11 mouse cellular contexts compared by ENCODE assay signal in genomic region chr14:120806553-120806893, GRCm38 (mm10).
A peak's percentile ranks its signal among the peaks of the same experiment; 100 is the strongest.
DNase-seq lines count a peak whose midpoint lies in the region; ATAC-seq and TF ChIP-seq lines count a peak whose summit lies in the region.
"Had no signal": no experiment of that assay in that cellular context is flagged by ENCODE, and none has a peak within 500 bp of the region (broad histone marks: within the 10 kb centered on the region; RNA-seq: fewer than 3 reads in every experiment).

No protein-coding gene starts in this region.

- no peaks in the 10 kb centered on the region for H3K27me3 ChIP-seq in hindbrain, embryonic 14.5 days (ENCODE audit: control insufficient read depth, insufficient read depth, low read length)
- H3K27me3 ChIP-seq in hindbrain, embryonic 10.5 days (ENCODE audit: insufficient read depth, poor library complexity, severe bottlenecking), result no peaks in the 10 kb centered on the region
- H3K27me3 ChIP-seq in E14TG2a.4 (ENCODE audit: insufficient read depth, low read length), result no peaks in the 10 kb centered on the region
- H3K27me3 ChIP-seq in heart, postnatal 0 days (ENCODE audit: control insufficient read depth, insufficient read depth, low read length), result no peaks in the 10 kb centered on the region
- H3K27me3 ChIP-seq in liver, embryonic 12.5 days (replicated peaks), result peaks cover 6% of the 10 kb centered on the region; the same call in 1 of the 2 replicates
- H3K27me3 ChIP-seq: CH12.LX; forebrain, embryonic 12.5 days had no signal

- no peak for TF ChIP-seq CTCF in E14TG2a.4 (conservative IDR thresholded peaks at IDR 0.05; ENCODE audit: low read length)
- TF ChIP-seq CTCF in heart, postnatal 0 days (IDR thresholded peaks at IDR 0.05; ENCODE audit: low read depth), result no peak

- peak; percentile 53; the same call in 1 of the 2 replicates for ATAC-seq in hindbrain, embryonic 14.5 days (ENCODE audit: low FRiP score)
- ATAC-seq in heart, postnatal 0 days (ENCODE audit: insufficient read depth, low read depth), result peak; percentile 62
- ATAC-seq in liver, embryonic 12.5 days, result peak; percentile 15; the same call in 1 of the 2 replicates
- ATAC-seq: activated CD4-positive, CD25-positive, alpha-beta regulatory T cell, adult 4 months had no signal

- no peaks in the 10 kb centered on the region for H3K36me3 ChIP-seq in hindbrain, embryonic 14.5 days (replicated peaks; ENCODE audit: control insufficient read depth, insufficient read depth)
- no peaks in the 10 kb centered on the region for H3K36me3 ChIP-seq in hindbrain, embryonic 10.5 days
- no peaks in the 10 kb centered on the region for H3K36me3 ChIP-seq in E14TG2a.4 (ENCODE audit: insufficient read depth, low read length)
- H3K36me3 ChIP-seq in heart, postnatal 0 days (replicated peaks; ENCODE audit: control insufficient read depth, insufficient read depth, low read length), result no peaks in the 10 kb centered on the region
- no peaks in the 10 kb centered on the region for H3K36me3 ChIP-seq in liver, embryonic 12.5 days
- H3K36me3 ChIP-seq: forebrain, embryonic 12.5 days had no signal

- intact Hi-C loops in gastrocnemius, postnatal 14 days (cut with DNase I; ENCODE audit: low total_unique reads), result no loop called here

- no peak for TF ChIP-seq EP300 in heart, postnatal 0 days (IDR thresholded peaks at IDR 0.05; ENCODE audit: low read depth)

- no peak overlapping the region for H3K27ac ChIP-seq in hindbrain, embryonic 14.5 days
- H3K27ac ChIP-seq in hindbrain, embryonic 10.5 days, result no peak overlapping the region
- H3K27ac ChIP-seq in heart, postnatal 0 days (ENCODE audit: low read depth), result no peak overlapping the region
- no peak overlapping the region for H3K27ac ChIP-seq in liver, embryonic 12.5 days
- H3K27ac ChIP-seq: forebrain, embryonic 12.5 days had no signal

- no peak overlapping the region for H3K4me3 ChIP-seq in hindbrain, embryonic 14.5 days (replicated peaks; ENCODE audit: low read length)
- no peak overlapping the region for H3K4me3 ChIP-seq in hindbrain, embryonic 10.5 days
- H3K4me3 ChIP-seq in E14TG2a.4 (replicated peaks; ENCODE audit: low read length), result peak overlapping the region; percentile 66
- no peak overlapping the region for H3K4me3 ChIP-seq in heart, postnatal 0 days (ENCODE audit: low read depth, low read length)
- H3K4me3 ChIP-seq in liver, embryonic 12.5 days, result no peak overlapping the region
- H3K4me3 ChIP-seq: forebrain, embryonic 12.5 days had no signal

- WGBS in hindbrain, embryonic 14.5 days, result 36% methylated on average over 3 of the region's 10 CpGs
- WGBS in hindbrain, embryonic 10.5 days, result 50% methylated on average over 9 of the region's 10 CpGs
- 19% methylated on average over 3 of the region's 10 CpGs for WGBS in heart, postnatal 0 days
- 63% methylated on average over 5 of the region's 10 CpGs for WGBS in liver, embryonic 12.5 days (ENCODE audit: insufficient replicate concordance)

- H3K4me2 ChIP-seq in hindbrain, embryonic 14.5 days (replicated peaks), result no peak overlapping the region
- H3K4me2 ChIP-seq in heart, postnatal 0 days (ENCODE audit: low read depth, low read length), result no peak overlapping the region
- H3K4me2 ChIP-seq in liver, embryonic 12.5 days, result no peak overlapping the region
- H3K4me2 ChIP-seq: forebrain, embryonic 12.5 days had no signal

- no peak overlapping the region for H3K9ac ChIP-seq in hindbrain, embryonic 14.5 days
- no peak overlapping the region for H3K9ac ChIP-seq in heart, postnatal 0 days (replicated peaks; ENCODE audit: low read depth, low read length)
- no peak overlapping the region for H3K9ac ChIP-seq in liver, embryonic 12.5 days
- H3K9ac ChIP-seq: forebrain, embryonic 12.5 days had no signal

- H3K4me1 ChIP-seq in hindbrain, embryonic 14.5 days (replicated peaks; ENCODE audit: control insufficient read depth, insufficient read depth, low read length), result peaks cover 7% of the 10 kb centered on the region; the same call in 1 of the 2 replicates
- peaks cover 19% of the 10 kb centered on the region for H3K4me1 ChIP-seq in hindbrain, embryonic 10.5 days (replicated peaks)
- H3K4me1 ChIP-seq in E14TG2a.4 (replicated peaks; ENCODE audit: low read depth, low read length), result peaks cover 47% of the 10 kb centered on the region
- no peaks in the 10 kb centered on the region for H3K4me1 ChIP-seq in heart, postnatal 0 days (ENCODE audit: control insufficient read depth, insufficient read depth)
- no peaks in the 10 kb centered on the region for H3K4me1 ChIP-seq in liver, embryonic 12.5 days

- DNase-seq in hindbrain, embryonic 14.5 days (ENCODE audit: low spot score), result no peak
- DNase-seq in hindbrain, embryonic 10.5 days (ENCODE audit: low spot score), result no peak
- no peak for DNase-seq in heart, postnatal 0 days (ENCODE audit: low spot score)
- DNase-seq in left cerebral cortex, adult 9 months (ENCODE audit: low spot score in 2 of 2), result no peak
- DNase-seq in gastrocnemius, postnatal 14 days, result no peak
- no peak for DNase-seq in adrenal gland, postnatal 25 days

- no peaks in the 10 kb centered on the region for H3K9me3 ChIP-seq in hindbrain, embryonic 14.5 days (ENCODE audit: control insufficient read depth, low read length)
- H3K9me3 ChIP-seq in hindbrain, embryonic 10.5 days, result 0 out of 2 replicates have a peak, but pooled peaks cover 9% of the 10 kb centered on the region
- H3K9me3 ChIP-seq in E14TG2a.4 (ENCODE audit: low read length), result peaks cover 11% of the 10 kb centered on the region
- no peaks in the 10 kb centered on the region for H3K9me3 ChIP-seq in heart, postnatal 0 days (replicated peaks; ENCODE audit: control insufficient read depth, low read length)
- no peaks in the 10 kb centered on the region for H3K9me3 ChIP-seq in liver, embryonic 12.5 days (replicated peaks)
